Mouse (Mus musculus) lung, adult 2 months (tissue): Measurements from ENCODE around the gene Tnnt3.

Source experiments
- CTCF ChIP-seq: fragments of 200-500 bp; IDR thresholded peaks from 2 replicates; pipeline ENCODE4 v1.5.1; 2011; ENCODE audit warnings: mild to moderate bottlenecking, low read length, control low read depth; ENCODE audit not compliant: insufficient read depth
- POLR2A ChIP-seq: fragments of 200-500 bp; IDR thresholded peaks from 2 replicates; pipeline ENCODE4 v1.6.1; 2011; ENCODE audit warnings: low read depth, mild to moderate bottlenecking, control low read depth, low read length, borderline replicate concordance; ENCODE audit errors: extremely low read depth

- TF ChIP-seq CTCF (no peak), POLR2A (no peak)
These were observed 2.5 kb upstream of the Tnnt3 start for GRCm38 (mm10) chr7:142496158-142496557.
